Mouse (Mus musculus) midbrain, embryonic 13.5 days (tissue): ENCODE results near the gene Rpl36-ps4. TPM values are rescaled to one million over a fixed set of nuclear protein-coding genes. Genes with fewer than 3 reads are reported as not detected.
A peak's percentile ranks its signal among the peaks of the same experiment; 100 is the strongest.

Experiments used
- ATAC-seq: fragments of 200-750 bp; cut with Nextera tagmentation; 2 replicates; pipeline ENCODE4 v1.8.0; 2017; ENCODE audit warnings: mild to moderate bottlenecking, moderate TSS enrichment, moderate library complexity
- H3K27ac ChIP-seq: fragments of 300-500 bp; sonication (generic); 2 replicates; pipeline ENCODE4 v1.5.1; 2015; ENCODE audit warnings: inconsistent platforms, mild to moderate bottlenecking, moderate library complexity
- H3K27me3 ChIP-seq: fragments of 300-500 bp; sonication (generic); 2 replicates; pipeline ENCODE4 v1.6.1; 2015; ENCODE audit warnings: mild to moderate bottlenecking, inconsistent platforms
- H3K36me3 ChIP-seq: fragments of 300-500 bp; sonication (generic); 2 replicates; pipeline ENCODE4 v1.6.1; 2015; ENCODE audit warnings: mild to moderate bottlenecking, inconsistent platforms
- H3K4me1 ChIP-seq: fragments of 300-500 bp; sonication (generic); replicated peaks from 2 replicates; pipeline ENCODE4 v1.6.1; 2015; ENCODE audit warnings: inconsistent platforms
- H3K4me2 ChIP-seq: fragments of 300-500 bp; sonication (generic); replicated peaks from 2 replicates; pipeline ENCODE4 v1.6.1; 2015; ENCODE audit warnings: moderate library complexity, mild to moderate bottlenecking, inconsistent platforms
- H3K4me3 ChIP-seq: fragments of 300-500 bp; sonication (generic); replicated peaks from 2 replicates; pipeline ENCODE4 v1.5.1; 2015; ENCODE audit warnings: mild to moderate bottlenecking, inconsistent platforms
- H3K9ac ChIP-seq: fragments of 300-500 bp; sonication (generic); replicated peaks from 2 replicates; pipeline ENCODE4 v1.6.1; 2015; ENCODE audit warnings: mild to moderate bottlenecking, inconsistent platforms
- H3K9me3 ChIP-seq: fragments of 300-500 bp; sonication (generic); 2 replicates; pipeline ENCODE4 v1.6.1; 2016; ENCODE audit warnings: mild to moderate bottlenecking, inconsistent platforms
- WGBS: fragments of 180-500 bp; shearing (Covaris S2); methylation state at CpG from one replicate; pipeline ENCODE4 v1.1.7; 2015; 5-methylcytosine and 5-hydroxymethylcytosine counted together
- polyA plus RNA-seq: library from polyadenylated mRNA; unstranded; fragments of >200 nt; fragmentation: Nextera tagmentation; extraction: Ambion mirVana; gene quantifications from 2 replicates; pipeline ENCODE4 v1.2.1, GENCODE M21; 2015

Rpl36-ps4 gene
- not detected in 2 replicates for polyA plus RNA-seq

GRCm38 (mm10) chr17:87920677-87921076 lies at the start of gene Rpl36-ps4:
Gene Rpl36-ps4 (plus strand): TSS chr17:87920977.
- WGBS, result 85% methylated on average over 5 of the region's 5 CpGs

GRCm38 (mm10) chr17:87871461-87872126 lies 49.2 kb upstream of the Rpl36-ps4 start:
- Histone ChIP-seq H3K9ac (no peak overlapping the region), H3K4me2 (no peak overlapping the region), H3K9me3 (no peaks in the 10 kb centered on the region), H3K4me1 (peaks cover 9% of the 10 kb centered on the region), H3K36me3 (no peaks in the 10 kb centered on the region), H3K27ac (0 out of 2 replicates have a peak overlapping the region, but pooled peaks have one; percentile 9), H3K4me3 (no peak overlapping the region), H3K27me3 (peaks cover 23% of the 10 kb centered on the region)
- 84% methylated on average over 13 of the region's 13 CpGs for WGBS
- ATAC-seq, result no peak

More at GRCm38 (mm10) chr17:87920677-87921076, at the start of gene Rpl36-ps4:
- no peaks in the 10 kb centered on the region for H3K36me3 ChIP-seq
- H3K9me3 ChIP-seq, result no peaks in the 10 kb centered on the region
- H3K27me3 ChIP-seq, result no peaks in the 10 kb centered on the region
- H3K4me1 ChIP-seq, result no peaks in the 10 kb centered on the region
- no peak within 1 kb of the TSS for H3K4me2 ChIP-seq
- no peak within 1 kb of the TSS for H3K9ac ChIP-seq
- H3K4me3 ChIP-seq, result no peak within 1 kb of the TSS
- no peak within 1 kb of the TSS for H3K27ac ChIP-seq
- no peak for ATAC-seq

- Histone ChIP-seq H3K9ac (no peak overlapping the region), H3K4me3 (no peak overlapping the region), H3K4me1 (peaks cover 15% of the 10 kb centered on the region), H3K4me2 (no peak overlapping the region), H3K9me3 (no peaks in the 10 kb centered on the region), H3K36me3 (no peaks in the 10 kb centered on the region), H3K27me3 (peaks cover 25% of the 10 kb centered on the region), H3K27ac (0 out of 2 replicates have a peak overlapping the region, but pooled peaks have one; percentile 9)
- 0 out of 2 replicates have a peak, but pooled peaks have one; percentile 38 for ATAC-seq
- 24% methylated on average over 4 of the region's 4 CpGs for WGBS
Observed at GRCm38 (mm10) chr17:87872286-87872685, 48.5 kb upstream of the Rpl36-ps4 start.

GRCm38 (mm10) chr17:87873456-87873855 lies 47.3 kb upstream of the Rpl36-ps4 start:
- Histone ChIP-seq H3K9me3 (no peaks in the 10 kb centered on the region), H3K4me2 (no peak overlapping the region), H3K9ac (no peak overlapping the region), H3K36me3 (no peaks in the 10 kb centered on the region), H3K27me3 (peaks cover 25% of the 10 kb centered on the region), H3K4me1 (peaks cover 24% of the 10 kb centered on the region), H3K4me3 (no peak overlapping the region), H3K27ac (no peak overlapping the region)
- ATAC-seq, result no peak
- WGBS, result 73% methylated on average over 7 of the region's 7 CpGs

GRCm38 (mm10) chr17:87873943-87874342 lies 46.8 kb upstream of the Rpl36-ps4 start:
- no peaks in the 10 kb centered on the region for H3K36me3 ChIP-seq
- H3K27ac ChIP-seq, result no peak overlapping the region
- H3K4me2 ChIP-seq, result no peak overlapping the region
- peaks cover 25% of the 10 kb centered on the region for H3K27me3 ChIP-seq
- H3K4me1 ChIP-seq, result peaks cover 29% of the 10 kb centered on the region
- H3K9ac ChIP-seq, result no peak overlapping the region
- WGBS, result 83% methylated on average over 4 of the region's 4 CpGs
- ATAC-seq, result no peak
- no peak overlapping the region for H3K4me3 ChIP-seq
- H3K9me3 ChIP-seq, result no peaks in the 10 kb centered on the region

- H3K4me2 ChIP-seq, result no peak overlapping the region
Observed at GRCm38 (mm10) chr17:87875346-87875920, 45.3 kb upstream of the Rpl36-ps4 start.

GRCm38 (mm10) chr17:87876295-87877000 lies 44.3 kb upstream of the Rpl36-ps4 start:
- 86% methylated on average over 11 of the region's 11 CpGs for WGBS
- peak; percentile 16; the same call in 1 of the 2 replicates for ATAC-seq
- H3K4me3 ChIP-seq, result no peak overlapping the region

More at GRCm38 (mm10) chr17:87875346-87875920, 45.3 kb upstream of the Rpl36-ps4 start:
- H3K9ac ChIP-seq, result no peak overlapping the region
- no peaks in the 10 kb centered on the region for H3K9me3 ChIP-seq
- ATAC-seq, result no peak
- no peak overlapping the region for H3K4me3 ChIP-seq
- H3K27me3 ChIP-seq, result peaks cover 25% of the 10 kb centered on the region
- peaks cover 41% of the 10 kb centered on the region for H3K4me1 ChIP-seq
- no peak overlapping the region for H3K27ac ChIP-seq
- H3K36me3 ChIP-seq, result no peaks in the 10 kb centered on the region
- 88% methylated on average over 8 of the region's 8 CpGs for WGBS

GRCm38 (mm10) chr17:87877207-87878073 lies 43.3 kb upstream of the Rpl36-ps4 start:
- peak overlapping the region; percentile 26; the same call in 1 of the 2 replicates for H3K4me2 ChIP-seq
- no peak overlapping the region for H3K4me3 ChIP-seq
- no peaks in the 10 kb centered on the region for H3K9me3 ChIP-seq
- 6% methylated on average over 25 of the region's 25 CpGs for WGBS
- H3K27me3 ChIP-seq, result peaks cover 33% of the 10 kb centered on the region
- peaks cover 34% of the 10 kb centered on the region for H3K4me1 ChIP-seq
- H3K36me3 ChIP-seq, result no peaks in the 10 kb centered on the region
- peak overlapping the region; percentile 14 for H3K27ac ChIP-seq
- no peak overlapping the region for H3K9ac ChIP-seq
- ATAC-seq, result peak; percentile 77

More at GRCm38 (mm10) chr17:87876295-87877000, 44.3 kb upstream of the Rpl36-ps4 start:
- H3K36me3 ChIP-seq, result no peaks in the 10 kb centered on the region
- no peak overlapping the region for H3K4me2 ChIP-seq
- H3K27me3 ChIP-seq, result peaks cover 29% of the 10 kb centered on the region
- H3K9me3 ChIP-seq, result no peaks in the 10 kb centered on the region
- peaks cover 41% of the 10 kb centered on the region for H3K4me1 ChIP-seq
- H3K9ac ChIP-seq, result no peak overlapping the region
- no peak overlapping the region for H3K27ac ChIP-seq

GRCm38 (mm10) chr17:87878556-87879483 lies 42.0 kb upstream of the Rpl36-ps4 start:
- Histone ChIP-seq H3K4me1 (peaks cover 34% of the 10 kb centered on the region), H3K4me2 (no peak overlapping the region), H3K4me3 (no peak overlapping the region), H3K9me3 (no peaks in the 10 kb centered on the region), H3K27me3 (peaks cover 31% of the 10 kb centered on the region), H3K9ac (no peak overlapping the region), H3K27ac (no peak overlapping the region), H3K36me3 (no peaks in the 10 kb centered on the region)
- 21% methylated on average over 10 of the region's 10 CpGs for WGBS
- ATAC-seq, result peak; percentile 6; the same call in 1 of the 2 replicates

GRCm38 (mm10) chr17:87879484-87880225 lies 41.1 kb upstream of the Rpl36-ps4 start:
- peaks cover 24% of the 10 kb centered on the region for H3K27me3 ChIP-seq
- ATAC-seq, result peak; percentile 34; the same call in 1 of the 2 replicates
- no peak overlapping the region for H3K27ac ChIP-seq
- no peak overlapping the region for H3K4me2 ChIP-seq
- H3K36me3 ChIP-seq, result no peaks in the 10 kb centered on the region
- no peak overlapping the region for H3K4me3 ChIP-seq
- no peak overlapping the region for H3K9ac ChIP-seq
- H3K4me1 ChIP-seq, result peaks cover 34% of the 10 kb centered on the region
- WGBS, result 29% methylated on average over 9 of the region's 9 CpGs
- H3K9me3 ChIP-seq, result no peaks in the 10 kb centered on the region
